Mouse (Mus musculus) heart, adult 2 months (tissue): ENCODE data around the gene Stx2.

Experiments used
- CTCF ChIP-seq: fragments of 200-600 bp; IDR thresholded peaks from 2 replicates; pipeline ENCODE4 v1.8.1; 2022; ENCODE audit warnings: antibody characterized with exemption, mild to moderate bottlenecking, moderate library complexity
- EP300 ChIP-seq: fragments of 200-500 bp; IDR thresholded peaks from 2 replicates; pipeline ENCODE4 v1.6.1; 2011; ENCODE audit warnings: low read depth, low read length, control low read depth; ENCODE audit not compliant: insufficient read depth
- POLR2A ChIP-seq: fragments of 200-500 bp; IDR thresholded peaks from 2 replicates; pipeline ENCODE4 v1.6.1; 2011; ENCODE audit warnings: mild to moderate bottlenecking, low read depth, low read length, control low read depth; ENCODE audit not compliant: insufficient read depth

- TF ChIP-seq POLR2A = no peak
- no peak for TF ChIP-seq CTCF
- TF ChIP-seq EP300 = 0 out of 2 replicates have a peak, but pooled peaks have one; percentile 23
Observed at GRCm38 (mm10) chr5:128935359-128935899, 72.9 kb downstream of the Stx2 start.
